Mouse (Mus musculus) bone marrow, adult 2 months (tissue): ENCODE measurements around the gene Stag1. TPM values are rescaled to one million over a fixed set of nuclear protein-coding genes. Genes with fewer than 3 reads are reported as not detected.

Experiments
- H3K27ac ChIP-seq: fragments of 200-500 bp; 2 replicates; pipeline ENCODE4 v1.5.1; 2012; ENCODE audit warnings: low read depth, mild to moderate bottlenecking, control low read depth, inconsistent platforms, low read length; ENCODE audit not compliant: control insufficient read depth, poor library complexity, insufficient read depth
- H3K4me1 ChIP-seq: fragments of 200-500 bp; 2 replicates; pipeline ENCODE4 v1.6.1; 2011; ENCODE audit warnings: low read length; ENCODE audit not compliant: control insufficient read depth, insufficient read depth
- H3K4me3 ChIP-seq: fragments of 200-500 bp; replicated peaks from 2 replicates; pipeline ENCODE3; 2011; ENCODE audit warnings: mild to moderate bottlenecking, low read depth, low read length, control low read depth; ENCODE audit not compliant: control insufficient read depth
- CTCF ChIP-seq: fragments of 200-500 bp; IDR thresholded peaks from 2 replicates; pipeline ENCODE4 v1.5.1; 2011; ENCODE audit warnings: low read length, control low read depth; ENCODE audit not compliant: control insufficient read depth, insufficient read depth
- POLR2A ChIP-seq: fragments of 200-500 bp; IDR thresholded peaks from 2 replicates; pipeline ENCODE4 v1.6.1; 2011; ENCODE audit warnings: low read depth, mild to moderate bottlenecking, control low read depth, low read length, borderline replicate concordance; ENCODE audit not compliant: control insufficient read depth
- WGBS: fragments of 180-500 bp; shearing (Covaris S2); methylation state at CpG from one replicate; pipeline ENCODE4 v1.1.7; 2018; 5-methylcytosine and 5-hydroxymethylcytosine counted together
- polyA plus RNA-seq: library from polyadenylated mRNA; stranded (reverse); fragments of >200 nt; gene quantifications from 2 replicates; pipeline ENCODE4 v1.2.4, GENCODE M21; 2011; ENCODE audit warnings: low replicate concordance; ENCODE audit not compliant: missing spikeins, insufficient read depth, insufficient read length

Stag1 gene
- polyA plus RNA-seq, 1 experiment, result 38.6 TPM

DNA sequence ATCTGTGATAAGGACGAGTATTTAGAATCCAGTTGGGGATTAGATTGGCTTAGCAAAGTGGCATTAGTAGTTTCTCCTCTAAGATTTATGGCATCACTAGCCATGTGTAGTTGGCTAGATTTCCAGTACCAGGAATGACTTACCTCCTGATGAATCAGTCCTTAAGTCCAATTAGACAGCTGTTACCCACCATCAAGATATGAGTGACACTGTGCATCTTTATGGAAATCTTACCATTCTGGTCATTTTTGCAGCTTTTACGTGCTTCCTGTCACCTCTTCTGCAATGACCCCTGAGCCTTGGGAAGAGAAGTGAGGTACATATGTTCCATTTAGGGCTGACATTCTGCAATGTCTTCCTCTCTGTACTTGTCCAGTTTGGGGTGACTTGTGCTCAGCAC lies 28.7 kb downstream of the Stag1 start:
- no peak for TF ChIP-seq CTCF
- TF ChIP-seq POLR2A, result no peak
- H3K4me3 ChIP-seq, result no peak overlapping the region
- WGBS, result 69% methylated on average over 2 of the region's 2 CpGs
- H3K4me1 ChIP-seq, result no peaks in the 10 kb centered on the region
- H3K27ac ChIP-seq, result no peak overlapping the region

- peaks cover 2% of the 10 kb centered on the region; the same call in 1 of the 2 replicates for H3K4me1 ChIP-seq
- TF ChIP-seq CTCF (no peak), POLR2A (no peak)
- WGBS, result 85% methylated on average over 2 of the region's 2 CpGs
- no peak overlapping the region for H3K27ac ChIP-seq
- H3K4me3 ChIP-seq, result no peak overlapping the region
Measured at GRCm38 (mm10) chr9:100640754-100641153, 43.2 kb downstream of the Stag1 start.

GRCm38 (mm10) chr9:100641391-100642085 lies 43.9 kb downstream of the Stag1 start:
- no peak overlapping the region for H3K4me3 ChIP-seq
- 90% methylated on average over 6 of the region's 6 CpGs for WGBS
- H3K27ac ChIP-seq, result no peak overlapping the region
- H3K4me1 ChIP-seq, result peaks cover 2% of the 10 kb centered on the region; the same call in 1 of the 2 replicates
- TF ChIP-seq POLR2A (no peak), CTCF (no peak)

GRCm38 (mm10) chr9:100642186-100642839 lies 44.7 kb downstream of the Stag1 start:
- Histone ChIP-seq H3K4me1 (peaks cover 2% of the 10 kb centered on the region; the same call in 1 of the 2 replicates), H3K4me3 (peak overlapping the region; percentile 74), H3K27ac (peak overlapping the region; percentile 97)
- under 1% methylated on average over 16 of the region's 16 CpGs for WGBS
- no peak for TF ChIP-seq POLR2A
- TF ChIP-seq CTCF, result no peak

DNA sequence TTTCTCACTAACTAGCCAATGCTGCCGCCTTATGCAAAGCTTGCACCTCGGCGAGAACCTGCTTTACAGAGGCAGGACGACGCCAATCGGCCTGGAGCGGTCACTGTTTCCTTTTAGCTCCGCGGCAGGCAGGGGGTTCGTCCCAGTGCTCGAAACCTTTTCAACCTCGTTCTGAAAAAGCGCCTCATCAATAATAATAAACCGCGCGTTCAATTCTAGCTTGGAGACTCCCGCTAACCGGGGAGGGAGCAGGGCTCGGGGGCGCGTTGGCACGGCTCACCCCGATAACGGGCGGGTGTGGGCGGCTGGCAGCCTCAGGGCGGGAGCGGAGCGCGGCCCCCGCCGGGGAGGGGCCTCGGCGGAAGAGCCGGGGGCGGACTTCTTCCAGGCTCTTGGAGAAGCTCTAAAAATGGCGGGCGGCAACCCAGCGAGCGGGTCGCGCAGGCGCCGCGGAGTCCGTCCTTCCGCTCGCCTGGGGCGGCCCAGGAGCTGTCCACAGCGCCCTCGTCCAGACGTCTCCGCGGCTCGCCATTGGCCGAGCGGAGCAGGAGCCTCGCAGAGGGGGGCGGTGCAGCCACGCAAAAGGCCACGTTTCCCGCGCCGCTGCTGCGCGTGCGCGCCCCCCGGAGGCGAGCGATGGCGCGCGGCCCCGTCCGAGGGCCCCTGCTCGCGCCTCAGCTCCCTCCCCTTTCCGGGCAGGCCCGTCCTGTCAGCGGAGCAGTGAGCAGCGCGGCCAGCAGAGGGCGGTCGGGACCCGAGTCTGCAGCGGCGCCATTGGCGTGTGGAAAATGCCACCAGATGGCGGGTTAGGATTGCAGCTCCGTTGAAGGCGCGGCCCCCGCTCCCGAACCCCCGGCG lies 45.5 kb downstream of the Stag1 start:
- WGBS, result under 1% methylated on average over 95 of the region's 97 CpGs
- Histone ChIP-seq H3K4me3 (peak overlapping the region; percentile 74), H3K27ac (peak overlapping the region; percentile 97), H3K4me1 (peaks cover 2% of the 10 kb centered on the region; the same call in 1 of the 2 replicates)
- TF ChIP-seq CTCF, result peak; percentile 95
- peak; percentile 86 for TF ChIP-seq POLR2A

DNA sequence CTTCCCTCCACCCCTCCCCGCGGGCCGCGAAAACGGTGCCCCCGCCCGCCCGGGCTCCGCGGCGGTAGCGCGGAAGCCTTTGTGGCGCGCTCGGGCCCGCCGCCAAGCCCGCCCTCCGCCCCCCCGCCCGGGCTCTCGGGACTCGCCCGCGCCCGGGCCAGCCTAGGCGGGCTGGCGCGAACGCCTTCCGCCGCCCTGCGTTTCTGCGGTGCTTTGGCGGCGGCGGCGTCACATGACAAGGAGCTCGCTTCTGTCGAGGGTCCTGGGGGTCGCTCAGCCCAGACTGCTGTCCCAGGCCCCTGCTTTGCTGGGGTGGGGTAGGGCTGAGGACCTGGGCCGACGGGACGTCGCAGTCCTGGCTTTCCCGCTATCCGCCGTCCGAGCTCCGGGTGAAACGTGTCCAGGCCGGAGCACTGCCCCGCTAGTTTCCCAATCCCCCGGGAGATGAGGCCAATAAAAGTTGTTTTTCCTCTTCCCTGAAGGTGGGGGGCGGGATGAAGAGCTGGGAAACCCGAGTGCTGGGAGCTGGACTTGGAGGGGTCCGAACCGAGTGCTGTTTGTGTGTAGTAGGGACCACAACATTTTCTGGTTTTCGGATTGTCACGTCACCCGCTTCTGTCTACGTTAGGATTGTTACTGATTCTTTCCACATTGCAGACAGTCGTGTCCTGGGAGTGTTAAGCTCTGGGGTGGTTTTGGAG lies 46.6 kb downstream of the Stag1 start:
- WGBS, result under 1% methylated on average over 58 of the region's 64 CpGs
- peak overlapping the region; percentile 98 for H3K4me3 ChIP-seq
- TF ChIP-seq POLR2A (peak; percentile 47; the same call in 1 of the 2 replicates), CTCF (no peak)
- H3K4me1 ChIP-seq, result peaks cover 2% of the 10 kb centered on the region; the same call in 1 of the 2 replicates
- peak overlapping the region; percentile 96 for H3K27ac ChIP-seq

GRCm38 (mm10) chr9:100645026-100645940 lies 47.7 kb downstream of the Stag1 start:
- WGBS, result 27% methylated on average over 8 of the region's 8 CpGs
- Histone ChIP-seq H3K4me1 (peaks cover 2% of the 10 kb centered on the region; the same call in 1 of the 2 replicates), H3K27ac (no peak overlapping the region), H3K4me3 (peak overlapping the region; percentile 16)
- TF ChIP-seq POLR2A (no peak), CTCF (no peak)
